Mouse (Mus musculus) lung, postnatal 14 days (tissue): Measurements from ENCODE around the gene Kti12.

Experiments
- DNase-seq: peaks from one replicate; pipeline ENCODE4 v3.0.0; 2021

Kti12 gene

DNA sequence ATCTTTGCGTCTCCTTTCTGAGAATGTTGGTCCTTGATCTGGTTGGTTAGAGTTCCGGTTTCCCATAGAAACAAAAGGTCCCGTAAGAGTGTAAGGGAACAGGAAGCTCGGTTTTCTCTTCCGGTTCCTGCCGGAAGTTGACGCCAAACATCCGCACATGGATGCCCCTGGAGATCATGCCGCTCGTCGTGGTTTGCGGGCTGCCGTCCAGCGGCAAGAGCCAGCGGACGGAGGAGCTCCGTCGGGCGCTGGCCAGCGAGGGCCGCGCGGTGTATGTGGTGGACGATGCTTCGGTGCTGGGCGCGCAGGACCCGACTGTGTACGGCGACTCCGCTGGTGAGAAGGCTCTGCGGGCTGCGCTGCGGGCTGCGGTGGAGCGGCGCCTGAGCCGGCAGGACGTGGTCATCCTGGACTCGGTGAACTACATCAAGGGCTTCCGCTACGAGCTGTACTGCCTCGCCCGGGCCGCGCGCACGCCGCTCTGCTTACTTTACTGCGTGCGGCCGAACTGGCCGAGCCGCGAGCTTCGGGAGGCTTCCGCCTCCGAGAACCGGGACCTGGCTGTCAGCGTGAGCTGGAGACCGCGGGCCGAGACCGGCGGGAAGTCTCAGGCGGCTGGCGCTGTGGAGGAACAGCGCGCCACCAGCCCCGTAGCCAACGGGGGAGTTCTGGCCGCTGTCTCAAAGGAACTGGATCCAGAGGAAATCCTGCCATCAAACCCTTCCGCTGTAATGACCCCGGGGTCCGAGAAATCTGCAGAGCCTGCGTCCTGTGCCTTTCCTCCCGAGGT, at the start of gene Kti12:
Gene Kti12 (plus strand): TSS at position 71 of the 790 bp plus-strand sequence.
- DNase-seq = peak; percentile 82

DNA sequence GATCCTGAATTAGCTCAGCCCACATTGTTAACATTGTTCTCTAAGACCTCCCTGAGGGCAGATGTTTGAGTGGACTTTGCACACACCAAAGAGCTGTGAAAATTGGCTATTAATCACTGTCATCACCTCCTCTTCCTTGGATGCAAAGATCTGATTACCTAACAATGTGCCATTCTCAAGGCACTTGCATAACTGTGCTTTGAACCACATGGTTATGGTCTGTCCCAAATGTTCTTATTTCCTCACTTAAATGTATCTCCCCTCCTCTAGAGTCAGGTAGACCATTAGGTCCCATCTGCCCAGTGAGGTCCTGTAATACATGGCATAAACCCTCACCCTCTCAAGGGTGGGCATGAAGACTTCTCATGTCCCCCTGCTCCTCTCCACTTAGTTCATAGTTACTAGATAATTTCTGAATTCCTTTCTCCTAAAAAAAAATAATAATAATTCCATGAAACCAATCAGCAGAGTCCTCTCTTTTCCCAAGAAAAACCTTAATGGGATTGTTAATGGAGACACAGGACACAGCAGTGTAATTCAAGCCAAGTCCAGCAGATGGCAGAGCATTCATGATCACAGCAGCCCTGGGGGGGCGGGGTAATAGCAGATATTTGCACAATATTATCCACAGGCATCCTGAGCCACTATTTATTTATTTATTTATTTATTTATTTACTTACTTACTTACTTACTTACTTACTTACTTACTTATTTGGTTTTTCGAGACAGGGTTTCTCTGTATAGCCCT, 49.3 kb upstream of the Kti12 start:
- peak; percentile 86 for DNase-seq

DNA sequence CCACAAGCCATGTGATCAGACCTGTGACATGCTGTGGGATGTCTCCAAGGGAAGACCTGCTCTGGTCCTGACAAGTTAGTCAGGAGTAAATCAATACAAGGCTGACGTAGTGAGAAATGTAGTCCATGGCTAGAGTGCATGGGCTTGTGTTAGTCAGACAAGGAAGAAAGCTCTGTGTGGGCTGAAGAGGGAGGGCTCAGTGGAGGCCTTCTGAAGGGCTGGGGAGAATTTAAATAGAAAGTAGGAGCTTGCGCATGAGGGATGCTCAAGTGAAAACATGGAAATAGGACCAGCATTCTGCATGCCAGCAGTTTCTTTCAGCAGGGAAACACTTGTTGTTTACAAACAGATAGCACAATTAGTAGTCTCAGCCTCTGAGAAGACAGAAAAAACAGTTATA, 44.0 kb upstream of the Kti12 start:
- DNase-seq = no peak

DNA sequence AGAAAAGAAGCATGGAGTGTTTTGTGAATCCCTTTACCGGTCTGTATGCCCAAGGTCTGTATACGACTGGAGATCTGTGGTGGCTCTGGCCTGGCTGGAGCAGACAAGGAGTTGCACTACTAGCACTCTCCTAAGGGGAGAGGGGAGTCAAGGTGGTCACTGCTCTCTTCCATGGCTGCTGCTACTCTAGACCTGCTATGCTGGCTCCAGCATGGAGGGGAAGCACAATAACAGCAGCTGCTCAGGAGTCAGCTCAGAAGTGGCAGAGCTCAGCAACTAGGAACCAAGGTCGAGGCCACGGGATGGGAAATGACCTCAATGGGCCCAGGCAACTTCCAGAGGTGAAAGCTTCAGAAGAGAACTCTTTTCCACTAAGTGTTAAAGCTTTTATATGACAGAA, 36.4 kb upstream of the Kti12 start:
- DNase-seq = no peak

DNA sequence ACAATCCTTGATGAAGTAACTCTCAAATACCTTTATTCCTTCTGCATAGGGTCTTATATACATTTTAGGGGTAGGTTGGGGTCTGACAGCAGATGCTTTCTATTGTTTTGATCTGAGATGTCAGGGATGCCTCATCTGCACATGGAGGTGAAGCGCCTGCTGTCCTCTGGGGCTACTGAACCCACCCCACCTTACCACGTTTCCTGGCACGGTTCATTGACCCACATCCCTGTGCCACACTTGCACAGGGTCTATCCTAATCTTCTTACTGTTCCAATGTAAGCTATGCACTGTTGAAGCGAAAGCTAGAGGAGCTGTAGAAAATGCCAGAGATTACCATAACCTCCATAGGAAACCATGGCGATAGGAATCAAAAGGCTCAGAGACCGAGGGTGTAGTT, 36.0 kb upstream of the Kti12 start:
- DNase-seq = no peak

DNA sequence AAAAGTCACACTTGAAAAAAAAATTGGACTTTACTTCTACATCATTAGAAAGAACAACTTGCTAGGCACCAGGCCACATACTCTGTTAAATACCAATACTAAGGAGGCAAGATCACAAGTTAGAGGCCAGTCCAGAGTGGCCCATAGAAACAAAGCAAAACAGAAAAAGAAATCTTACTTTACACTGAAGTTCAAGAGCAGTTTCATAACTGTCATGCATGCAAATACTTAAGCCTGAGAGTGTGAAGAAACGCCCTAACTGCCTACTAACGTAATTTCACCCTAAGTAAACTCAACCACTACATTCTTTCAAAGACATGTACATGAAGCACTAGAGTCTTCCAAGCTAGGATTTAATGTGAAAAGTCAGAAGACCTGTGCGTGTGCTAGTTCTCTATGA, 21.9 kb upstream of the Kti12 start:
- no peak for DNase-seq

DNA sequence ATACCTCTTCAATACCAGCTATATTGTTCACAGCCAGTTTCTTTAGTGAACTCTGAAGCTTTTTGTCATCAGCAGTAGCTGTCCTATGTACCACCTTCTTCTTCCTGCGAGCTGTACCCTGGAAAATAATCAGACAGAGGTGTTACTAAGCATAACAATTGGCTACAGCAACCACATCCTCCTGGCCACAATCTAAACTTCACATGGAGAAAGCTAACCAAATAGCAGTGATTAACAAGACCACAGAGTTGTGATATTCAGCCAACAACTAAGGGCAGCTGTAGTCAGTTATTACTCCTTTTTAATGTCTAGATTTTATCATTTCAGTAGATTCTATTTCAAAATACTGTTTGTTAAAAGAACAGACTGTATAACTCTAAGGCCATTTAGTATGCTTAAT, 21.5 kb upstream of the Kti12 start:
- no peak for DNase-seq

DNA sequence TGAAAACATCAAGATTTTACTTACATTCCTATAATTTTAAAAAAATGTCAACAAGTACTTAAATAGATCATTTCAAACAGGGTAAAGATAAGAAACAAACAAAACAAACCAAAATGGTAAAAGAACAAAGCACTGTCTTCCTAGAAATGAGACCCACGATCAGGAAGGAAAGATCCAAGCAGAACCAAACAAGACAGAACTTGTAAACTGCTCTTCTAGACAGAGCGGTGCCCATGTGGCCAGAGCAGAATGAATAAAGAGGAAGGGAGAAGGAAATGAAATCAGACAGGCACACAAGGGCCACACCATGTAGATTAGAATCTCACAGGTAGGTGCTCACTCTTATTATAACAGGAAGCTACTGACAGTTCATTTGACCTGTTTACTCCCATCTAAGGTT, 20.9 kb upstream of the Kti12 start:
- no peak for DNase-seq

- no peak for DNase-seq
Observed at GRCm38 (mm10) chr4:108830698-108831097, 16.9 kb upstream of the Kti12 start.

GRCm38 (mm10) chr4:108832916-108833827, 14.4 kb upstream of the Kti12 start, which contains the start of gene Btf3l4:
Btf3l4 (minus strand) TSS chr4:108833614.
- peak; percentile 88 for DNase-seq

DNA sequence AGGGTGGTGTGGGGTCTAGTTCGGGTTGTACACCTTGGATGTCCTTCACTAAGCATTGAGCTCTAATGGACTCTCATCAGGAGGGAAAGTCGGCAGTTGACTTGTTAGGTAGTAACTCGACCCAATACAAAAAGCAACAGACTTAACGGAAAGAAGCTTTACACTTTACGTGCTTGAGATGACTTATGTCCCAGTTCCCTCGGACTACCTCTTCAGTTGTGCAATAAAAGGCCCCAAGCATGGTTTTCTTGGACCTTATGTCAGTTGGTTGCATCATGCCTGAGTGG, 13.8 kb upstream of the Kti12 start:
- DNase-seq = no peak

GRCm38 (mm10) chr4:108834115-108834970, 13.2 kb upstream of the Kti12 start, which contains the start of gene Txndc12:
Txndc12 (plus strand) TSS chr4:108834601.
- peak; percentile 84 for DNase-seq

DNA sequence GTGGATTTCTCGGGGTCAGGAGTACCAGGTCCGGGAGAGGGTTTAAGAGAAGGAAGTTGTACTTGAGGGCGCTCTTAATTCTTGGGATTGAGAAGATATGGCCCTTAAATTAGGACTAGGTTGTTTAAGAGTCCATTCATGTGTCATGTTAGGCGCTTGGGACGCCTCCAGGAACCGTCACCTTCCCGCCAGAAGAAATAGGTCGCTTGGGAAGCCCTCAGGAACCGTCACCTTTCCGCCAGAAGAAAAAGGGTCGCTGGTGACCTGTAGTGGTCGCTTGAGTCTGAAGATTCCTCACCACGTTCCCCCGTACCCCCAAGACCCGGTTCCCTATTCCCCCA, 12.6 kb upstream of the Kti12 start:
- DNase-seq = peak; percentile 4

- DNase-seq = no peak
Observed at GRCm38 (mm10) chr4:108835496-108835895, 12.1 kb upstream of the Kti12 start.

GRCm38 (mm10) chr4:108838031-108838430, 9.6 kb upstream of the Kti12 start:
- DNase-seq = peak; percentile 4

GRCm38 (mm10) chr4:108841920-108842578, 5.5 kb upstream of the Kti12 start:
- DNase-seq = no peak

DNA sequence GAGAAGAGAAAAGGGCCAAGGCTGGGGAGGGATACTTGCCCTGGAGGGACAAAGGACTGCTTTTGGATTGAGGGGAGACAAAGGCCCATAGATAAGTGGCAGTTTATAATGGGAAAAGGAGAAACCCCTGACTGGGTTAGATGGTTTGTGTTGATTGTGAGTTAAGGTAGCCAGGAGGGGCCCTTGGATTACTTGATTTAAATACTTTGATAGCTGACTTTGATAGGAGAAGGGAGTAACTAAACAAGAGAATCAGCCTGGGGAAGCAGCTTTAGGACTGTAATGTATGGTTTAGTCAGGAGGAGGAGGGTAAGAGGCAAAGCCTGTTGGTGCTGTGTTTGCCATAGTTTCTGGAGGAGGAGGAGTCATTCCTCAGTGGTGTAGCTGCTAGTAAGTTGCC, 4.2 kb upstream of the Kti12 start:
- no peak for DNase-seq

DNA sequence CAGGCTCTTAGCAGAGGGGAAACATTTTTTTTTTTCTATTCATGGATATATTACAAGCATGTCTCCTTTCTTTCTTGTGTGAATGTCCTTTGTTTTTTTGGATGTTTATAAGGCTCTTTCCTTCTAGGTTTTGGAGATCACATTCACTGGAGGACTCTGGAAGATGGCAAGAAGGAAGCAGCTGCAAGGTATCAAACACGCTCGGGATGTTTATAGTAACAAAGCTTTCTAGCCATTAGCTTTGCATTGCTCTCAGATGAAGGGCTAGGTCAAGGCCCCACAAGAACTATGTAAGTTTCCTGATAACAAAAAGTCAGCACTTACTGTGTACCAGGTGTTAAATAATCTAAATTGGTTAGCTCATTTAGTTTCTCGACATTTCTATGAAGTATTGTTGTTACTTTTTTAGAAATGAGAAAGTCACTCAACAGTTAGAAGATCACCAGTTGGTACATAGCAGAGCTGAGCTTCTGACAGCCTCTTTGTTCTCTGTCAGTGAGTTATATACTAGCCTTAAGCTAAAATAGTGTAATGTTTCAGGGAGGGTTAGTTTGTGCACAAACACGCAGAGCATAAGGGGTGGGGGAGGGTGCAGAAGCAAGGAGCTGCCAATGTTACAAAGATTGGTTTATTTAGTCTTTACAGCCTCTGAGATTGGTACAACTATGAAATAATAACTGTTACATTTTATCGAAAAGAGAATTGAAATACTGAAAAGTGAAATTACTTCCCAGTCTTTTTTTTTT, 1.6 kb upstream of the Kti12 start:
- DNase-seq = no peak

- DNase-seq = no peak
Observed at GRCm38 (mm10) chr4:108848505-108848848, 892 bp downstream of the Kti12 start, which contains the start of gene A730015C16Rik. A730015C16Rik (minus strand) TSS chr4:108848619.

GRCm38 (mm10) chr4:108866806-108867205, 19.2 kb downstream of the Kti12 start:
- DNase-seq = no peak

GRCm38 (mm10) chr4:108869730-108870374, 22.3 kb downstream of the Kti12 start:
- DNase-seq = peak; percentile 89
